Mouse (Mus musculus) heart, adult 2 months (tissue): ENCODE results near the gene Fgf14. TPM values are rescaled to one million over a fixed set of nuclear protein-coding genes. Genes with fewer than 3 reads are reported as not detected.
"Not testable (repeated sequence)": the region's sequence is repeated elsewhere in the genome, so short reads cannot be mapped to it uniquely, and the experiment has no call there.

Source experiments
- DNase-seq, 2 experiments: peaks; one replicate each; pipeline ENCODE4 v3.0.0; 2021
- H3K27ac ChIP-seq: fragments of 200-600 bp; 2 replicates; pipeline ENCODE4 v1.8.1; 2022
- H3K27me3 ChIP-seq: fragments of 200-500 bp; 2 replicates; pipeline ENCODE4 v1.6.1; 2012; ENCODE audit warnings: mild to moderate bottlenecking, low read length, inconsistent platforms, mixed read lengths; ENCODE audit not compliant: control insufficient read depth, insufficient read depth
- H3K36me3 ChIP-seq: fragments of 200-500 bp; 2 replicates; pipeline ENCODE4 v1.6.1; 2012; ENCODE audit warnings: low read length, inconsistent platforms; ENCODE audit not compliant: control insufficient read depth, insufficient read depth
- H3K4me1 ChIP-seq: fragments of 200-500 bp; 2 replicates; pipeline ENCODE4 v1.6.1; 2011; ENCODE audit warnings: low read length; ENCODE audit not compliant: control insufficient read depth, insufficient read depth
- H3K4me3 ChIP-seq: fragments of 200-600 bp; 2 replicates; pipeline ENCODE4 v1.8.1; 2022
- H3K79me2 ChIP-seq: fragments of 200-500 bp; replicated peaks from 2 replicates; pipeline ENCODE4 v1.6.1; 2012; ENCODE audit warnings: mild to moderate bottlenecking, inconsistent platforms, low read length, moderate library complexity, mixed read lengths; ENCODE audit not compliant: control insufficient read depth, insufficient read depth
- H3K9ac ChIP-seq: fragments of 200-500 bp; 2 replicates; pipeline ENCODE4 v1.6.1; 2012; ENCODE audit warnings: low read depth, mild to moderate bottlenecking, control low read depth, inconsistent platforms, low read length, mixed read lengths
- CTCF ChIP-seq: fragments of 200-600 bp; IDR thresholded peaks from 2 replicates; pipeline ENCODE4 v1.8.1; 2022; ENCODE audit warnings: antibody characterized with exemption, mild to moderate bottlenecking, moderate library complexity
- EP300 ChIP-seq: fragments of 200-500 bp; IDR thresholded peaks from 2 replicates; pipeline ENCODE4 v1.6.1; 2011; ENCODE audit warnings: low read depth, low read length, control low read depth; ENCODE audit not compliant: insufficient read depth
- POLR2A ChIP-seq: fragments of 200-500 bp; IDR thresholded peaks from 2 replicates; pipeline ENCODE4 v1.6.1; 2011; ENCODE audit warnings: mild to moderate bottlenecking, low read depth, low read length, control low read depth; ENCODE audit not compliant: insufficient read depth
- WGBS: fragments of 180-500 bp; shearing (Covaris S2); methylation state at CpG from one replicate; pipeline ENCODE4 v1.1.7; 2018; 5-methylcytosine and 5-hydroxymethylcytosine counted together
- intact Hi-C: fragments of 180-260 bp; cut with DNase I; formaldehyde crosslinking; loops from one replicate; pipeline ENCODE4 v1.15.1; 2025
- polyA plus RNA-seq: library from polyadenylated mRNA; depleted of rRNA; stranded (reverse); fragments of >200 nt; gene quantifications from 2 replicates; pipeline ENCODE4 v1.2.3, GENCODE M21; 2012
- total RNA-seq, 2 experiments: library from RNA; stranded (reverse); gene quantifications; 2 replicates each; pipeline ENCODE4 v1.2.3; 2021

Gene Fgf14
- total and polyA plus RNA-seq, 3 experiments, result 0.45 to 2.3 (median 1.5) TPM

- H3K36me3 ChIP-seq, result no peaks in the 10 kb centered on the region
- no peak overlapping the region for H3K9ac ChIP-seq
- 51% methylated on average over 2 of the region's 2 CpGs for WGBS
- intact Hi-C loops, result no loop called here
- H3K79me2 ChIP-seq, result no peaks in the 10 kb centered on the region
- no peak overlapping the region for H3K27ac ChIP-seq
- TF ChIP-seq CTCF (no peak), EP300 (no peak), POLR2A (no peak)
- no peaks in the 10 kb centered on the region for H3K4me1 ChIP-seq
- no peak overlapping the region for H3K4me3 ChIP-seq
- DNase-seq, result no peak
- H3K27me3 ChIP-seq, result no peaks in the 10 kb centered on the region
Observed at GRCm38 (mm10) chr14:124446096-124446840, 230.7 kb downstream of the Fgf14 start.

- Histone ChIP-seq H3K4me3 (no peak overlapping the region), H3K36me3 (no peaks in the 10 kb centered on the region), H3K27me3 (no peaks in the 10 kb centered on the region), H3K27ac (no peak overlapping the region), H3K4me1 (no peaks in the 10 kb centered on the region), H3K79me2 (no peaks in the 10 kb centered on the region), H3K9ac (no peak overlapping the region)
- no peak for TF ChIP-seq EP300
- DNase-seq, result no peak
- intact Hi-C loops, result no loop called here
Observed at GRCm38 (mm10) chr14:124444831-124445230, 232.1 kb downstream of the Fgf14 start.

- WGBS, result 21% methylated on average over 3 of the region's 3 CpGs
- H3K4me3 ChIP-seq, H3K79me2 ChIP-seq, intact Hi-C loops, H3K27ac ChIP-seq, H3K27me3 ChIP-seq, H3K4me1 ChIP-seq, H3K36me3 ChIP-seq, DNase-seq, H3K9ac ChIP-seq: not testable (repeated sequence)
Observed at GRCm38 (mm10) chr14:124439298-124439697, 237.6 kb downstream of the Fgf14 start.

- H3K9ac ChIP-seq, result no peak overlapping the region
- no peaks in the 10 kb centered on the region for H3K36me3 ChIP-seq
- no peaks in the 10 kb centered on the region for H3K4me1 ChIP-seq
- intact Hi-C loops, result loop anchor here (5.0 to 10.0 kb wide), 2 partner anchors 263 to 330 kb away; partner anchors contain the start of gene Fgf14
- H3K27me3 ChIP-seq, result no peaks in the 10 kb centered on the region
- DNase-seq, result no peak
- TF ChIP-seq CTCF (no peak), POLR2A (no peak)
- no peaks in the 10 kb centered on the region for H3K79me2 ChIP-seq
- no peak overlapping the region for H3K4me3 ChIP-seq
- no peak overlapping the region for H3K27ac ChIP-seq
- WGBS, result 70% methylated on average over 2 of the region's 2 CpGs
Observed at GRCm38 (mm10) chr14:124411890-124412289, 265.0 kb downstream of the Fgf14 start.

- TF ChIP-seq EP300 (no peak), CTCF (peak; percentile 79)
- Histone ChIP-seq H3K36me3 (no peaks in the 10 kb centered on the region), H3K4me1 (no peaks in the 10 kb centered on the region), H3K27me3 (no peaks in the 10 kb centered on the region), H3K27ac (no peak overlapping the region), H3K4me3 (no peak overlapping the region), H3K9ac (no peak overlapping the region), H3K79me2 (no peaks in the 10 kb centered on the region)
- WGBS, result 2% methylated on average over 1 of the region's 1 CpGs
- intact Hi-C loops, result loop anchor here (5.0 to 10.0 kb wide), 2 partner anchors 264 to 331 kb away; partner anchors contain the start of gene Fgf14
- DNase-seq, result no peak
Observed at GRCm38 (mm10) chr14:124410945-124411344, 266.0 kb downstream of the Fgf14 start.

GRCm38 (mm10) chr14:124328391-124328790 is 348.5 kb downstream of the Fgf14 start:
- H3K9ac ChIP-seq, result no peak overlapping the region
- TF ChIP-seq POLR2A, result no peak
- TF ChIP-seq EP300, result no peak
- TF ChIP-seq CTCF, result no peak
- H3K4me1 ChIP-seq, result no peaks in the 10 kb centered on the region
- H3K36me3 ChIP-seq, result no peaks in the 10 kb centered on the region
- no peaks in the 10 kb centered on the region for H3K79me2 ChIP-seq
- DNase-seq, result peak in 1 of 2 experiments; percentile 11
- intact Hi-C loops, result no loop called here
- H3K4me3 ChIP-seq, result no peak overlapping the region
- H3K27ac ChIP-seq, result no peak overlapping the region
- no peaks in the 10 kb centered on the region for H3K27me3 ChIP-seq
